Mouse (Mus musculus) stomach, postnatal 0 days (tissue): ENCODE measurements around the gene Rufy2.

Experiments used
- CTCF ChIP-seq: IDR thresholded peaks from 2 replicates; pipeline ENCODE4 v1.5.1; 2016; ENCODE audit warnings: antibody characterized with exemption, low read depth, mild to moderate bottlenecking, moderate library complexity
- EP300 ChIP-seq: optimal IDR thresholded peaks from 2 replicates; pipeline ENCODE3; 2016; ENCODE audit warnings: antibody characterized with exemption

- no peak for TF ChIP-seq CTCF
- TF ChIP-seq EP300 = no peak
Measured at GRCm38 (mm10) chr10:63065561-63065960, 85.5 kb downstream of the Rufy2 start.
